Mouse (Mus musculus) T-cell, adult 2 months (primary cell): Measurements from ENCODE around the gene Cfap77.

Experiments used
- DNase-seq: peaks from one replicate; pipeline ENCODE4 v3.0.0; 2022; ENCODE audit warnings: low spot score

Cfap77 gene

GRCm38 (mm10) chr2:28904786-28905185 lies 150.1 kb downstream of the Cfap77 start:
- DNase-seq = no peak

GRCm38 (mm10) chr2:28903871-28904270 lies 151.0 kb downstream of the Cfap77 start:
- DNase-seq = no peak

GRCm38 (mm10) chr2:28902291-28902690 lies 152.6 kb downstream of the Cfap77 start:
- DNase-seq = no peak

GRCm38 (mm10) chr2:28897340-28897899 lies 157.4 kb downstream of the Cfap77 start:
- DNase-seq = no peak

DNA sequence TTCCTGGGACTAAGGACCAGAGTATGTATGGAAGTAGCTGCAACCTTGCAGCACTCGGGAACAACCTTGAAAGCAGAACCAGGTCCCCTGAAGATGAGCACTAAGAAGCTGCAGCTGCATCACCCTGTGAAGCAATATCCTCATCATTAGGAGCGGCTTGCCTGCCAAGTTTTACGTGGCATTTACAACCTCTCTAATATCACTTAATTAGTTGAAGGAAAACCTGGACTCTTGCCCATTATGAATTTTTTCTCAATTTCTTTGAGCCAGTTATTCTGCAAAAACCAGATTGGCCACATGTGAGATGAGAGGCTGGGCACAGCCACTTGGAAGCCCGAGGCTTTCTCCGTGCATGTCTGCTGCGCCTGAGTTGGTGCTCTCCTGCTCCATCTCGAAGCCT lies 159.0 kb downstream of the Cfap77 start:
- no peak for DNase-seq

DNA sequence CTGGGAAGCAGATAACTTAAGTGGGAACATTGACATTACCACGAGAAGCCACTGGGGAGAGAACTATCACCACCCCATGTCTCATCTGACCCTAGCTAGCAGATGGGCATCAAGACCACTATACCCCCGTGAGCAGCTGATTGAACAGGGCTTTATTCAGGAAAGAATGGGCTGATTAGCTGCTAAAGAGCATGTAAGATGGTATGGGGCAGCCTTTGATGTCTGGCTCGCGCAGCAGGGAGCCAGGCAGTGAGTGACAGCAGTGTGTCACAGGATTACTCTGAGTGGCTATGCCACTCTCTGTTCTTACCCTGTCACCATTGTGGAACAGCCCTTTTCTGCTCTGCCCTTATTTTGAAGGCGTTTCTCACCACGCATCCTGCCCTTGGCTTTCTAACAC lies 161.3 kb downstream of the Cfap77 start:
- DNase-seq = no peak

GRCm38 (mm10) chr2:28892796-28893195 lies 162.1 kb downstream of the Cfap77 start:
- no peak for DNase-seq

- DNase-seq = no peak
Observed at GRCm38 (mm10) chr2:28884914-28885313, 170.0 kb downstream of the Cfap77 start.

DNA sequence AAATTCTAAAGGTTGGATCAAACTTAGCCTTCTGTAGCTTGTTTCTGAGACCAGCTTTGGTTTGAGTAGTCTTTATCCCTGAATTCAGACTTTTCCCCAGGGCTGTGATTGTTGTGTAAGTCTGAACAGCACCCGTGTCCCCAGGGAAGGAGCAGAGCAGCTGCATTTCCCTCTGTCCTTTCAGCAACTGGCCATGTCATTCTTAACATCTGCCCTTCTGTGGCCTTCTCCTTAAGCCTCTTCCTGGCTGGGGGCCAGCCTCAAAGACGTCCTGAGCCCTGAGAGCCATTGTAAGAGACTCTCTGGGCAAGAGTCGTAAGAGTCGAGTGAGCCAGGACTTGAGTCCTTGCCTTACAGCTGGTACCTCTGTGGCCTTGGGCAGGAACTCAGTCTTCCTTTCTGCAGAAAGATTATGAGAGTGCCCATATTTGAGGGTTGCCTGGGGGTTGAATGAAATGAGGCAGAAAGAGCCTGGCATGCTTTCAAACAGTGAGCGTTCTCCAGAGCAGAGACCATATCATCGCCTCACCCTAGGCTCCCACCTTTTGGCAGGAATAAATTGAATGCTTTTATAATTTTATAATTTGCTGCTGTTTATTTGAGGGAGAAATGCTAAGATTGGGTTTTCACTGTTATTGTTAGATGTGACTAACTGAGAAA lies 171.9 kb downstream of the Cfap77 start:
- DNase-seq = no peak

GRCm38 (mm10) chr2:28882047-28882446 lies 172.8 kb downstream of the Cfap77 start:
- no peak for DNase-seq

DNA sequence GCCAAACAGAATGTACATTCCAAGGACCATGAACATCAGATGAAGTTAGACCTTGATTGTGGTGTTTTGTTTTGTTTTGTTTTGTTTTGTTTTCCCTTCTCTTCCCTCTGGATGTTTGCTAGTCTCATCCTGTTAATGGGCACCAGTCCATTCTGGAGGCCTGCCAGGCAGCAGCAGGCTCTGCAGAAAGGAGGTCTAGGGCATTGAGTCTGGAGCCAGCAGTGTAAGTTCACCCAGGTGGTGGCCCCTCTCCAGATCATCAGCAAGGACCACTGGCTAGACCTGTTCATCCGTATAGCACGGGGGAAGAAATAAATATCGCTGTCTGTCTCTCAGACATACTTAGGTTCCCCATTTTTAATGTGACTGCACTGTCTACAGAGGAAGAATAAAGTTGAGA lies 173.6 kb downstream of the Cfap77 start:
- DNase-seq = no peak
